Mouse (Mus musculus): ENCODE data around the gene Cyp4b1. TPM values are rescaled to one million over a fixed set of nuclear protein-coding genes. Genes with fewer than 3 reads are reported as not detected.

The Cyp4b1 gene
- 65.1 and 231 TPM in 2 replicates for polyA plus RNA-seq (2012; rRNA removed; ENCODE audit: low replicate concordance)

GRCm38 (mm10) chr4:115647580-115647979 is at the start of gene Cyp4b1:
Gene Cyp4b1 (minus strand): TSS chr4:115647723.

GRCm38 (mm10) chr4:115600611-115601010 is 46.9 kb downstream of the Cyp4b1 start, which contains the start of gene Cyp4a32:
Gene Cyp4a32 (plus strand): TSS chr4:115600969.

Other genes with a start within 250 kb of the Cyp4b1 start
- gene Cyp4a12b, start 236.1 kb downstream of the Cyp4b1 start, polyA plus RNA-seq (2012; rRNA removed; ENCODE audit: low replicate concordance) = not detected in 2 replicates
- not detected in 2 replicates for gene Cyp4a30b, start 195.1 kb downstream of the Cyp4b1 start, polyA plus RNA-seq (2012; rRNA removed; ENCODE audit: low replicate concordance)
- gene Cyp4a14, start 151.6 kb downstream of the Cyp4b1 start, polyA plus RNA-seq (2012; rRNA removed; ENCODE audit: low replicate concordance) = not detected in 2 replicates
- gene Cyp4a10, start 129.5 kb downstream of the Cyp4b1 start, polyA plus RNA-seq (2012; rRNA removed; ENCODE audit: low replicate concordance) = 0.58 and 15.0 TPM in 2 replicates
- gene Cyp4a31, start 84.1 kb downstream of the Cyp4b1 start, polyA plus RNA-seq (2012; rRNA removed; ENCODE audit: low replicate concordance) = 0.13 TPM in 1 of 2 replicates, not detected in the other
- 2.3 TPM in 1 of 2 replicates, not detected in the other for gene Cyp4a32, start 46.8 kb downstream of the Cyp4b1 start, polyA plus RNA-seq (2012; rRNA removed; ENCODE audit: low replicate concordance)
- gene Efcab14, start 90.0 kb upstream of the Cyp4b1 start, polyA plus RNA-seq (2012; rRNA removed; ENCODE audit: low replicate concordance) = 23.3 and 25.3 TPM in 2 replicates
- gene Tex38, start 133.3 kb upstream of the Cyp4b1 start, polyA plus RNA-seq (2012; rRNA removed; ENCODE audit: low replicate concordance) = 0.33 and 0.54 TPM in 2 replicates
- 31.6 and 61.4 TPM in 2 replicates for gene Atpaf1, start 137.1 kb upstream of the Cyp4b1 start, polyA plus RNA-seq (2012; rRNA removed; ENCODE audit: low replicate concordance)
- gene Mob3c, start 180.4 kb upstream of the Cyp4b1 start, polyA plus RNA-seq (2012; rRNA removed; ENCODE audit: low replicate concordance) = 25.1 and 41.8 TPM in 2 replicates
- gene Mknk1, start 191.5 kb upstream of the Cyp4b1 start, polyA plus RNA-seq (2012; rRNA removed; ENCODE audit: low replicate concordance) = 23.3 and 30.5 TPM in 2 replicates
- gene Kncn, start 236.7 kb upstream of the Cyp4b1 start, polyA plus RNA-seq (2012; rRNA removed; ENCODE audit: low replicate concordance) = not detected in 2 replicates
- not detected in 2 replicates for gene 6430628N08Rik, start 242.9 kb upstream of the Cyp4b1 start, polyA plus RNA-seq (2012; rRNA removed; ENCODE audit: low replicate concordance)